Mouse (Mus musculus): ENCODE results near the gene Gm4131.

DNA sequence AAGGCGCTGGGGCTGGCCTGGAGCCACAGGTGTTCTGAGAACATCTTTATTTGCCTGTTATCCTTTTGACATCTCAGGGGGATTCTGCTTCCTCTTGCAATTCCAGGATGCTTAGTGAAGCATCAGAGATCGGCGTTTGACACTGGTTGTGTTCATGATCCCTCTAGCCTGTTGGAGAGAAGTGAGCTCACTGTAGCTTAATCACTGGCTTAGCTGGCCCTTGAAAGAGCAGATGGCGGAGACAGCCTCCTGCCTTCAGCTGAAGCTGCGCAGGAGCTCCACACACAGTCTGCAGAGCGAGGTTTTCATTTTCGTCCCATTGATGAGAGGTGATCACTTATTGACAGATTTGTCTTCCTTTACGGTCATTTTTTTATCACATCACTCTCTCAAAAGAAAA lies 9.1 kb upstream of the Gm4131 start:
- TF ChIP-seq EP300 (IDR thresholded peaks at IDR 0.05) = no peak
- TF ChIP-seq CTCF (IDR thresholded peaks at IDR 0.05) = no peak

Data from lung, postnatal 0 days (tissue).